Mouse (Mus musculus) right cerebral cortex, postnatal 14 days (tissue): Measurements from ENCODE around the gene Nup210.
"Not testable (repeated sequence)": the region's sequence is repeated elsewhere in the genome, so short reads cannot be mapped to it uniquely, and the experiment has no call there.

Experiments
- DNase-seq: peaks from one replicate; pipeline ENCODE4 v3.0.0; 2022

The Nup210 gene

GRCm38 (mm10) chr6:91137343-91137956 is 20.8 kb upstream of the Nup210 start:
- DNase-seq, result no peak

- DNase-seq, result no peak
Measured at GRCm38 (mm10) chr6:91130856-91131255, 14.2 kb upstream of the Nup210 start.

GRCm38 (mm10) chr6:91128996-91129395 is 12.4 kb upstream of the Nup210 start:
- no peak for DNase-seq

GRCm38 (mm10) chr6:91125228-91125585 is 8.6 kb upstream of the Nup210 start:
- DNase-seq, result no peak

- no peak for DNase-seq
Measured at GRCm38 (mm10) chr6:91124286-91125227, 7.9 kb upstream of the Nup210 start.

- no peak for DNase-seq
Measured at GRCm38 (mm10) chr6:91123453-91123852, 6.8 kb upstream of the Nup210 start.

- DNase-seq, result not testable (repeated sequence)
Measured at GRCm38 (mm10) chr6:91121089-91121488, 4.5 kb upstream of the Nup210 start.

GRCm38 (mm10) chr6:91120206-91120605 is 3.6 kb upstream of the Nup210 start:
- no peak for DNase-seq

- no peak for DNase-seq
Measured at GRCm38 (mm10) chr6:91118526-91118925, 1.9 kb upstream of the Nup210 start.

- DNase-seq, result no peak
Measured at GRCm38 (mm10) chr6:91117149-91117548, 520 bp upstream of the Nup210 start.

GRCm38 (mm10) chr6:91115863-91116243 is 776 bp downstream of the Nup210 start:
- DNase-seq, result no peak

- DNase-seq, result no peak
Measured at GRCm38 (mm10) chr6:91115158-91115557, 1.5 kb downstream of the Nup210 start.

GRCm38 (mm10) chr6:91114716-91115115 is 1.9 kb downstream of the Nup210 start:
- DNase-seq, result no peak

- DNase-seq, result no peak
Measured at GRCm38 (mm10) chr6:91111954-91112252, 4.7 kb downstream of the Nup210 start.

GRCm38 (mm10) chr6:91111141-91111953 is 5.3 kb downstream of the Nup210 start:
- DNase-seq, result no peak

- DNase-seq, result no peak
Measured at GRCm38 (mm10) chr6:91110323-91111020, 6.2 kb downstream of the Nup210 start.

GRCm38 (mm10) chr6:91109489-91109888 is 7.1 kb downstream of the Nup210 start:
- DNase-seq, result no peak

GRCm38 (mm10) chr6:91108917-91109450 is 7.6 kb downstream of the Nup210 start:
- DNase-seq, result no peak

GRCm38 (mm10) chr6:91108301-91108916 is 8.2 kb downstream of the Nup210 start:
- DNase-seq, result no peak

- no peak for DNase-seq
Measured at GRCm38 (mm10) chr6:91105400-91106129, 11.1 kb downstream of the Nup210 start.

- DNase-seq, result no peak
Measured at GRCm38 (mm10) chr6:91104765-91105399, 11.7 kb downstream of the Nup210 start.
